Mouse (Mus musculus): ENCODE measurements around the gene Gm20431. TPM values are rescaled to one million over a fixed set of nuclear protein-coding genes. Genes with fewer than 3 reads are reported as not detected.
A peak's percentile ranks its signal among the peaks of the same experiment; 100 is the strongest.

Gene Gm20431
- polyA plus RNA-seq (2016; fragmentation: Nextera tagmentation; extraction: Ambion mirVana): 7.5 and 11.9 TPM in 2 replicates

- peak within 1 kb of the TSS; percentile 98 for H3K4me2 ChIP-seq
- peaks cover 12% of the 10 kb centered on the region; the same call in 1 of the 2 replicates for H3K36me3 ChIP-seq
- H3K27ac ChIP-seq: peak within 1 kb of the TSS; percentile 66; the same call in 1 of the 2 replicates
- no peaks in the 10 kb centered on the region for H3K9me3 ChIP-seq
- ATAC-seq (ENCODE audit: insufficient number of reproducible peaks, insufficient read depth, low FRiP score, low TSS enrichment, low read depth): peak; percentile 88
- WGBS: under 1% methylated on average over 106 of the region's 110 CpGs
- H3K9ac ChIP-seq (replicated peaks): peak within 1 kb of the TSS; percentile 89
- H3K4me1 ChIP-seq (replicated peaks): peaks cover 30% of the 10 kb centered on the region
- H3K4me3 ChIP-seq (replicated peaks): peak within 1 kb of the TSS; percentile 89
- peaks cover 7% of the 10 kb centered on the region for H3K27me3 ChIP-seq
These were observed at the start of gene Gm20431 for GRCm38 (mm10) chr2:167661270-167662203. Gene Gm20431, minus strand, starts transcription at chr2:167661496.

DNA sequence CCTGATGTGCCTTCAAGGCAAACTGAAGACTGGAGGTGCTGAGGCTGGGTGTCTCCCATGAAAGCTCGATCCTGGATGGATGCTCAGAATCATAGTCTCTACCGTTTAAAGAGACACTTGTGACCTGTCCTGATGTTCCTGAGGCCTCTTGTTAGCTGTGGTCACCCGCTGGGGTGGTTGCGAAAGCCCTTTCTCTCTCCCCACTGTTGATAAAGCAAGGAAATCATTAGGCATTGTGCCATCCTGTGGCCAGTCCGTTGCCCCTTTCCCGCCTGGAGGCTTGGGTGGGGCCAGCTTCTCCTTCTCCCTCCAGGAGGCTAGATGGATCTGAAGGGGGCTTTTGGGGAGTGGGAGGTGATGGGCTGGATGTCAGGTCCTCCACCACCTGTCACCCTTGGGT, 49.3 kb upstream of the Gm20431 start:
- H3K27me3 ChIP-seq: no peaks in the 10 kb centered on the region
- H3K4me3 ChIP-seq (replicated peaks): no peak overlapping the region
- no peak overlapping the region for H3K9ac ChIP-seq (replicated peaks)
- H3K4me1 ChIP-seq (replicated peaks): peaks cover 13% of the 10 kb centered on the region
- H3K36me3 ChIP-seq: no peaks in the 10 kb centered on the region
- no peak overlapping the region for H3K27ac ChIP-seq
- H3K4me2 ChIP-seq: no peak overlapping the region
- H3K9me3 ChIP-seq: no peaks in the 10 kb centered on the region
- 80% methylated on average over 6 of the region's 6 CpGs for WGBS
- no peak for ATAC-seq (ENCODE audit: insufficient number of reproducible peaks, insufficient read depth, low FRiP score, low TSS enrichment, low read depth)

GRCm38 (mm10) chr2:167709969-167710368, 48.7 kb upstream of the Gm20431 start:
- Histone ChIP-seq H3K27ac (no peak overlapping the region), H3K4me2 (no peak overlapping the region), H3K36me3 (no peaks in the 10 kb centered on the region), H3K27me3 (no peaks in the 10 kb centered on the region), H3K4me3 (replicated peaks) (no peak overlapping the region), H3K9ac (replicated peaks) (no peak overlapping the region), H3K4me1 (replicated peaks) (peaks cover 14% of the 10 kb centered on the region), H3K9me3 (no peaks in the 10 kb centered on the region)
- ATAC-seq (ENCODE audit: insufficient number of reproducible peaks, insufficient read depth, low FRiP score, low TSS enrichment, low read depth): no peak
- whole genome bisulfite sequencing: 51% methylated on average over 6 of the region's 6 CpGs

- Histone ChIP-seq H3K36me3 (no peaks in the 10 kb centered on the region), H3K27ac (no peak overlapping the region), H3K4me1 (replicated peaks) (peaks cover 14% of the 10 kb centered on the region), H3K9ac (replicated peaks) (no peak overlapping the region), H3K4me2 (no peak overlapping the region), H3K4me3 (replicated peaks) (no peak overlapping the region), H3K27me3 (no peaks in the 10 kb centered on the region), H3K9me3 (no peaks in the 10 kb centered on the region)
- 64% methylated on average over 15 of the region's 15 CpGs for WGBS
- no peak for ATAC-seq (ENCODE audit: insufficient number of reproducible peaks, insufficient read depth, low FRiP score, low TSS enrichment, low read depth)
These were observed 47.1 kb upstream of the Gm20431 start for GRCm38 (mm10) chr2:167708373-167708772.

GRCm38 (mm10) chr2:167706183-167706939, 45.1 kb upstream of the Gm20431 start:
- WGBS: 74% methylated on average over 11 of the region's 11 CpGs
- H3K27me3 ChIP-seq: no peaks in the 10 kb centered on the region
- H3K4me2 ChIP-seq: no peak overlapping the region
- no peaks in the 10 kb centered on the region for H3K9me3 ChIP-seq
- H3K27ac ChIP-seq: no peak overlapping the region
- peaks cover 14% of the 10 kb centered on the region for H3K4me1 ChIP-seq (replicated peaks)
- no peak overlapping the region for H3K4me3 ChIP-seq (replicated peaks)
- ATAC-seq (ENCODE audit: insufficient number of reproducible peaks, insufficient read depth, low FRiP score, low TSS enrichment, low read depth): no peak
- H3K36me3 ChIP-seq: no peaks in the 10 kb centered on the region
- no peak overlapping the region for H3K9ac ChIP-seq (replicated peaks)

DNA sequence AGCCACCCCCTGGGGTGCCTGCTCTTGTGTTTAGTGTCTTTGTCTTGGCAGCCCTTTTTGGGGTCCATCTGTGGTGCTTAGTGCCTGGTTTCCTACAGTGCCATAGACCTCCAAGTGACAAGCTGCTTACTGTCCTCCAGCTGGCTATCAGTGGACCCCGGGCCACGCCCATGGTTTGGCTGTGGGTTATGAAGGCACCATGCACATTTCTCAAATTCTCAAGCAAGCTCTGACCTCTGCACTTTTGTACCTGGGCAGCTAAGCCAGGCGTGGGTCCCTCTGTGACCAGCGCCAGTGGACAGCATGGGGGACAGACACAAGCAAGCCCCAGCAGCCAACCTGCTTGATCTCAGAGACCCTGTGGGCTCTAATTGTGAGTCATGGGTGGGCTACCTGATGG, 43.1 kb upstream of the Gm20431 start:
- H3K4me1 ChIP-seq (replicated peaks): peaks cover 8% of the 10 kb centered on the region; the same call in 1 of the 2 replicates
- ATAC-seq (ENCODE audit: insufficient number of reproducible peaks, insufficient read depth, low FRiP score, low TSS enrichment, low read depth): no peak
- no peak overlapping the region for H3K4me2 ChIP-seq
- H3K27ac ChIP-seq: no peak overlapping the region
- H3K9ac ChIP-seq (replicated peaks): no peak overlapping the region
- WGBS: 81% methylated on average over 4 of the region's 4 CpGs
- H3K36me3 ChIP-seq: no peaks in the 10 kb centered on the region
- no peaks in the 10 kb centered on the region for H3K9me3 ChIP-seq
- no peak overlapping the region for H3K4me3 ChIP-seq (replicated peaks)
- no peaks in the 10 kb centered on the region for H3K27me3 ChIP-seq

DNA sequence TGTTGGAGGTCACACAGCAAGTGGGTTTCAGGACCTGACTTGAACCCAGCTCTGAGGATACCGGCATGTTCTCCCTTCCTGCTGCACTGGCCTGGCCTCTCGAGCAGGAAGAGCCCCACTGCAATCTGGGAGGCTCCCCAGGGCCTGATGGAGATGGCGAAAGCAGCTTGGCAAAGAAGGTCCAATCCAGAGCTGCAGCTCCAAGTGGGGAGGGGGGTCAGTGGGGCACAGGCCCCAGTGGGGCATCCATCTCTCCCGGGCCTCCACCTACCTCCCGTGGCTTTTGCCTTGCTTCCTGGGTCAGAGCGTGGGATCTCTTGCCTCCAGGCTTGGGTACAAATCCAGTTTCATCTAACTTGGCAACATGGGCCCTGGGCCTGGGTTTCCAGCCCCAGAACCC, 40.8 kb upstream of the Gm20431 start:
- Histone ChIP-seq H3K27ac (no peak overlapping the region), H3K4me3 (replicated peaks) (no peak overlapping the region), H3K9ac (replicated peaks) (no peak overlapping the region), H3K36me3 (no peaks in the 10 kb centered on the region), H3K27me3 (no peaks in the 10 kb centered on the region), H3K9me3 (no peaks in the 10 kb centered on the region), H3K4me2 (no peak overlapping the region), H3K4me1 (replicated peaks) (peaks cover 8% of the 10 kb centered on the region; the same call in 1 of the 2 replicates)
- ATAC-seq (ENCODE audit: insufficient number of reproducible peaks, insufficient read depth, low FRiP score, low TSS enrichment, low read depth): no peak
- 73% methylated on average over 6 of the region's 6 CpGs for WGBS

DNA sequence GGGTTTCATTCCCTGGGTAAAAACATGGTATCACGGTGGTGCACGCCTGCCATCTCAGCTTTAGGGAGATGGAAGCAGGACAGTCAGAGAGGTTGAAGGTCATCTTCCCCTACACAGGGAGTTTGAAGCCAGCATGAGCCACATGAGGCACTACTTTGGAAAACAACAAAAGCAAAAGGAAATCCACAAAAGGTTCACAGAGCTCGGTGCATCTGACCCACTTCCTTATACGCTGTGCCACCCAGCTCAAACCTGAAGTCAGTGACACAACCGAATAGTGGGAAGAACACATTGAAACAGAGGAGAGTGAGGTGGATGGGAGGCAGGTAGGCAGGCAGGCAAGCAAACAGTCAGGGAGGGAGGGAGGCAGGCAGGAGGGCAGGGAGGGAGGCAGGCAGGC, 40.2 kb upstream of the Gm20431 start:
- no peak for ATAC-seq (ENCODE audit: insufficient number of reproducible peaks, insufficient read depth, low FRiP score, low TSS enrichment, low read depth)
- Histone ChIP-seq H3K9ac (replicated peaks) (no peak overlapping the region), H3K4me2 (no peak overlapping the region), H3K27me3 (no peaks in the 10 kb centered on the region), H3K9me3 (no peaks in the 10 kb centered on the region), H3K4me3 (replicated peaks) (no peak overlapping the region), H3K27ac (no peak overlapping the region), H3K36me3 (no peaks in the 10 kb centered on the region), H3K4me1 (replicated peaks) (peaks cover 8% of the 10 kb centered on the region; the same call in 1 of the 2 replicates)
- 77% methylated on average over 5 of the region's 5 CpGs for whole genome bisulfite sequencing

DNA sequence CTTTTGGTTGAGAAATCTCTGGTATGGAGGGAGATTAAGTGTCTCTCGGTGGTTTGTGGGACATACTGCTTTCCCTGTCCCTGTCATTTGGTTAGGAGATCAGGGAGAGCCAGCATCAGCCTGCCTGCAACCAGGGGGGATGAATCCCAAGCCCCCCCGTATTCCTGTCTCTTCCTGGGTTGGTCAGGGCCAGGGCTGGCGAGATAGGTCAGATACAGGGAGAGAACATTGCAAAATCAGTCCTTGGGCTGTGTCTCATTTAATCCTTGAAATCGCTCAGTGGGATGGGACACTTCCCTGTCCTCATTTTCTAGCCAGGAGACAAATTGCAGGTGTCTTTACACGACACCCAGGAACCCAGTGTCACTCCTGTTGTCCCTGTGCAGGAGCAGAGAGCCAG, 38.7 kb upstream of the Gm20431 start:
- Histone ChIP-seq H3K27ac (no peak overlapping the region), H3K27me3 (no peaks in the 10 kb centered on the region), H3K36me3 (no peaks in the 10 kb centered on the region), H3K4me1 (replicated peaks) (peaks cover 5% of the 10 kb centered on the region), H3K9me3 (peaks cover 5% of the 10 kb centered on the region; the same call in 1 of the 2 replicates), H3K4me3 (replicated peaks) (no peak overlapping the region), H3K4me2 (no peak overlapping the region), H3K9ac (replicated peaks) (no peak overlapping the region)
- 78% methylated on average over 5 of the region's 5 CpGs for WGBS
- no peak for ATAC-seq (ENCODE audit: insufficient number of reproducible peaks, insufficient read depth, low FRiP score, low TSS enrichment, low read depth)

DNA sequence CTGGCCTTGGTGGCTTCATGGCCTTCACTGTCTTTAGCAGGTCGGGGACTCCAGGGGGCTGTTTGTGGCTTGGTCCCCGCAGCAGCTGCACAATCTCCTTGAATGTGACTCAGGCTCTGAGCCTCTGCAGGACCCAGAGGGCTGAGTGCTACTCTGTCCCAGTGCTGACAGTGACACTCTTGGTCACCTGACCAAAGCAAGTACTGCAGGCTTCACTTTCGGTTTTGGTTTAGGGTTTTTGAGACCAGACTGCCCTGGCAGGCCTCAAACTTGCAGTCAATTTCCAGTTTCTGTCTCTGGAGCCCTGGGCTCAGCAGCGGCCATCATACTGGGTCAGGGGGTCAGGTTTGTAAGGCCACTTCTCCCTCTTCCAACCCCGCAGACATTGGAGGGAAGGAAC, 36.6 kb upstream of the Gm20431 start:
- no peak overlapping the region for H3K4me2 ChIP-seq
- H3K9me3 ChIP-seq: peaks cover 5% of the 10 kb centered on the region; the same call in 1 of the 2 replicates
- 60% methylated on average over 5 of the region's 5 CpGs for WGBS
- H3K9ac ChIP-seq (replicated peaks): no peak overlapping the region
- peaks cover 2% of the 10 kb centered on the region; the same call in 1 of the 2 replicates for H3K27me3 ChIP-seq
- H3K36me3 ChIP-seq: no peaks in the 10 kb centered on the region
- H3K27ac ChIP-seq: no peak overlapping the region
- no peak for ATAC-seq (ENCODE audit: insufficient number of reproducible peaks, insufficient read depth, low FRiP score, low TSS enrichment, low read depth)
- H3K4me3 ChIP-seq (replicated peaks): no peak overlapping the region
- peaks cover 5% of the 10 kb centered on the region for H3K4me1 ChIP-seq (replicated peaks)

DNA sequence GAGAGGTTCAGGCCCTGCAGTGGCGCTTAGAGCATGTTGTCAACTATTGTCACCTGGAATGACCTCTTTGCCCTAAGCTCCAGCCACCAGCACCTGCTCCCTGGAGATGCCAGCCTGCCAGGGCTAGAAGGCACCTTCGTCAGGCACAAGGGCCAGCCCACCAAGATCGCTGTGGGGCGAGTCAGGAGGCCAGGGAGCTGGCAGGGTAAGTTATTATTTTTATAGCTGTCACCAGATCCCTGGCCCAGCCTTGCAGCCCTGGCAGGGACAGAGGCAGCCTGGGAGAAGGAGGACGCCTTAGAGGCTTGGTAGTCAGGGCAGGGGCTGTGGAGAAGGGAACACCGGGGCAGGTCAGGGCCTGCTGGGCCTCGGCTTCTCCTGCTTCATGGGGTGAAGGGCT, 34.8 kb upstream of the Gm20431 start:
- Histone ChIP-seq H3K27me3 (peaks cover 20% of the 10 kb centered on the region), H3K4me1 (replicated peaks) (peaks cover 5% of the 10 kb centered on the region), H3K9me3 (peaks cover 5% of the 10 kb centered on the region; the same call in 1 of the 2 replicates), H3K27ac (no peak overlapping the region), H3K9ac (replicated peaks) (no peak overlapping the region; the same call in 1 of the 2 replicates), H3K4me3 (replicated peaks) (no peak overlapping the region), H3K36me3 (no peaks in the 10 kb centered on the region), H3K4me2 (no peak overlapping the region)
- WGBS: 56% methylated on average over 7 of the region's 7 CpGs
- no peak for ATAC-seq (ENCODE audit: insufficient number of reproducible peaks, insufficient read depth, low FRiP score, low TSS enrichment, low read depth)

All from limb, embryonic 12.5 days (tissue).